Mouse (Mus musculus) ES-Bruce4 (cell line): ENCODE results near the gene Foxo1.

Experiments used
- CTCF ChIP-seq: IDR thresholded peaks from one replicate; pipeline ENCODE4 v1.8.1; 2011; ENCODE audit warnings: low read depth, low read length
- POLR2A ChIP-seq: IDR thresholded peaks from one replicate; pipeline ENCODE4 v1.8.1; 2011; ENCODE audit warnings: low read length; ENCODE audit not compliant: insufficient read depth

GRCm38 (mm10) chr3:52392521-52392920 is 124.4 kb downstream of the Foxo1 start:
- TF ChIP-seq CTCF (no peak), POLR2A (no peak)
